Mouse (Mus musculus): ENCODE data around the gene Scn4a. TPM values are rescaled to one million over a fixed set of nuclear protein-coding genes. Genes with fewer than 3 reads are reported as not detected.
A peak's percentile ranks its signal among the peaks of the same experiment; 100 is the strongest.
"Not testable (repeated sequence)": the region's sequence is repeated elsewhere in the genome, so short reads cannot be mapped to it uniquely, and the experiment has no call there.

Scn4a gene
- 0.06 and 0.16 TPM in 2 replicates for polyA plus RNA-seq (2015; fragmentation: Nextera tagmentation; extraction: Ambion mirVana)

GRCm38 (mm10) chr11:106353188-106353587 is at the start of gene Scn4a:
Scn4a (minus strand) TSS chr11:106353288.
- WGBS = 75% methylated on average over 12 of the region's 12 CpGs
- no peak within 1 kb of the TSS for H3K27ac ChIP-seq
- H3K4me2 ChIP-seq = no peak within 1 kb of the TSS
- 0 out of 2 replicates have a peak, but pooled peaks cover 6% of the 10 kb centered on the region for H3K4me1 ChIP-seq
- no peak within 1 kb of the TSS for H3K9ac ChIP-seq
- H3K9me3 ChIP-seq = no peaks in the 10 kb centered on the region
- ATAC-seq (ENCODE audit: borderline replicate concordance, extremely low read depth, low FRiP score, low TSS enrichment) = no peak
- H3K36me3 ChIP-seq = no peaks in the 10 kb centered on the region
- H3K4me3 ChIP-seq = no peak within 1 kb of the TSS
- no peaks in the 10 kb centered on the region for H3K27me3 ChIP-seq

GRCm38 (mm10) chr11:106398481-106398880 is 45.4 kb upstream of the Scn4a start:
- Histone ChIP-seq H3K4me3 (no peak overlapping the region), H3K36me3 (peaks cover 20% of the 10 kb centered on the region; the same call in 1 of the 2 replicates), H3K9ac (no peak overlapping the region), H3K4me1 (no peaks in the 10 kb centered on the region), H3K27ac (no peak overlapping the region), H3K4me2 (no peak overlapping the region), H3K27me3 (no peaks in the 10 kb centered on the region), H3K9me3 (no peaks in the 10 kb centered on the region)
- ATAC-seq (ENCODE audit: borderline replicate concordance, extremely low read depth, low FRiP score, low TSS enrichment) = no peak
- WGBS = 95% methylated on average over 8 of the region's 8 CpGs

- H3K9ac ChIP-seq = no peak overlapping the region
- H3K4me2 ChIP-seq = no peak overlapping the region
- WGBS = 83% methylated on average over 3 of the region's 3 CpGs
- no peak overlapping the region for H3K4me3 ChIP-seq
- no peaks in the 10 kb centered on the region for H3K4me1 ChIP-seq
- H3K36me3 ChIP-seq = peaks cover 12% of the 10 kb centered on the region; the same call in 1 of the 2 replicates
- H3K9me3 ChIP-seq = no peaks in the 10 kb centered on the region
- H3K27me3 ChIP-seq = no peaks in the 10 kb centered on the region
- no peak for ATAC-seq (ENCODE audit: borderline replicate concordance, extremely low read depth, low FRiP score, low TSS enrichment)
- H3K27ac ChIP-seq = no peak overlapping the region
These were observed 44.6 kb upstream of the Scn4a start for GRCm38 (mm10) chr11:106397656-106398055.

GRCm38 (mm10) chr11:106394055-106394454 is 41.0 kb upstream of the Scn4a start:
- not testable (repeated sequence) for H3K27me3 ChIP-seq; H3K4me3 ChIP-seq; H3K27ac ChIP-seq; H3K4me2 ChIP-seq; ATAC-seq (ENCODE audit: borderline replicate concordance, extremely low read depth, low FRiP score, low TSS enrichment); H3K9me3 ChIP-seq; H3K9ac ChIP-seq; H3K36me3 ChIP-seq
- 48% methylated on average over 2 of the region's 2 CpGs for WGBS
- peaks cover 18% of the 10 kb centered on the region; the same call in 1 of the 2 replicates for H3K4me1 ChIP-seq

- Histone ChIP-seq H3K9me3 (no peaks in the 10 kb centered on the region), H3K36me3 (peaks cover 5% of the 10 kb centered on the region; the same call in 1 of the 2 replicates), H3K9ac (no peak overlapping the region), H3K4me3 (no peak overlapping the region), H3K4me2 (no peak overlapping the region), H3K27me3 (no peaks in the 10 kb centered on the region), H3K27ac (no peak overlapping the region), H3K4me1 (peaks cover 19% of the 10 kb centered on the region; the same call in 1 of the 2 replicates)
- ATAC-seq (ENCODE audit: borderline replicate concordance, extremely low read depth, low FRiP score, low TSS enrichment) = no peak
- WGBS = 55% methylated on average over 4 of the region's 4 CpGs
These were observed 40.2 kb upstream of the Scn4a start for GRCm38 (mm10) chr11:106393331-106393616.

GRCm38 (mm10) chr11:106392597-106393330 is 39.7 kb upstream of the Scn4a start:
- Histone ChIP-seq H3K4me2 (no peak overlapping the region), H3K36me3 (0 out of 2 replicates have a peak, but pooled peaks cover under 1% of the 10 kb centered on the region), H3K9ac (no peak overlapping the region), H3K4me1 (peaks cover 19% of the 10 kb centered on the region; the same call in 1 of the 2 replicates), H3K4me3 (no peak overlapping the region), H3K9me3 (no peaks in the 10 kb centered on the region), H3K27me3 (no peaks in the 10 kb centered on the region), H3K27ac (no peak overlapping the region)
- no peak for ATAC-seq (ENCODE audit: borderline replicate concordance, extremely low read depth, low FRiP score, low TSS enrichment)
- WGBS = 64% methylated on average over 7 of the region's 7 CpGs

- Histone ChIP-seq H3K9ac (no peak overlapping the region), H3K4me2 (no peak overlapping the region), H3K9me3 (no peaks in the 10 kb centered on the region), H3K4me3 (no peak overlapping the region), H3K27ac (no peak overlapping the region), H3K36me3 (no peaks in the 10 kb centered on the region), H3K4me1 (peaks cover 22% of the 10 kb centered on the region; the same call in 1 of the 2 replicates), H3K27me3 (no peaks in the 10 kb centered on the region)
- no peak; the same call in 1 of the 2 replicates for ATAC-seq (ENCODE audit: borderline replicate concordance, extremely low read depth, low FRiP score, low TSS enrichment)
- WGBS = 28% methylated on average over 6 of the region's 6 CpGs
These were observed 38.6 kb upstream of the Scn4a start for GRCm38 (mm10) chr11:106391546-106392188.

- Histone ChIP-seq H3K27me3 (no peaks in the 10 kb centered on the region), H3K9me3 (no peaks in the 10 kb centered on the region), H3K4me3 (no peak overlapping the region), H3K27ac (no peak overlapping the region), H3K36me3 (no peaks in the 10 kb centered on the region), H3K4me2 (no peak overlapping the region), H3K4me1 (peaks cover 22% of the 10 kb centered on the region; the same call in 1 of the 2 replicates), H3K9ac (no peak overlapping the region)
- WGBS = 20% methylated on average over 3 of the region's 3 CpGs
- ATAC-seq (ENCODE audit: borderline replicate concordance, extremely low read depth, low FRiP score, low TSS enrichment) = no peak
These were observed 37.7 kb upstream of the Scn4a start for GRCm38 (mm10) chr11:106390757-106391156.

- no peak for ATAC-seq (ENCODE audit: borderline replicate concordance, extremely low read depth, low FRiP score, low TSS enrichment)
- Histone ChIP-seq H3K27ac (peak overlapping the region; percentile 45), H3K36me3 (no peaks in the 10 kb centered on the region), H3K4me3 (no peak overlapping the region), H3K27me3 (no peaks in the 10 kb centered on the region), H3K9ac (no peak overlapping the region), H3K9me3 (no peaks in the 10 kb centered on the region), H3K4me2 (no peak overlapping the region), H3K4me1 (peaks cover 22% of the 10 kb centered on the region; the same call in 1 of the 2 replicates)
- 9% methylated on average over 3 of the region's 3 CpGs for WGBS
These were observed 36.5 kb upstream of the Scn4a start for GRCm38 (mm10) chr11:106389611-106390010.

GRCm38 (mm10) chr11:106387791-106388216 is 34.7 kb upstream of the Scn4a start, which contains the start of gene Icam2:
Icam2 (minus strand) TSS chr11:106388075.
- Histone ChIP-seq H3K27me3 (no peaks in the 10 kb centered on the region), H3K4me3 (no peak within 1 kb of the TSS), H3K4me2 (no peak within 1 kb of the TSS), H3K9me3 (no peaks in the 10 kb centered on the region), H3K36me3 (no peaks in the 10 kb centered on the region), H3K27ac (no peak within 1 kb of the TSS), H3K4me1 (peaks cover 22% of the 10 kb centered on the region; the same call in 1 of the 2 replicates), H3K9ac (no peak within 1 kb of the TSS)
- whole genome bisulfite sequencing = 69% methylated on average over 6 of the region's 6 CpGs
- ATAC-seq (ENCODE audit: borderline replicate concordance, extremely low read depth, low FRiP score, low TSS enrichment) = no peak

GRCm38 (mm10) chr11:106387020-106387419 is 33.9 kb upstream of the Scn4a start:
- no peak for ATAC-seq (ENCODE audit: borderline replicate concordance, extremely low read depth, low FRiP score, low TSS enrichment)
- no peak overlapping the region for H3K4me3 ChIP-seq
- no peak overlapping the region for H3K9ac ChIP-seq
- no peak overlapping the region for H3K4me2 ChIP-seq
- H3K36me3 ChIP-seq = no peaks in the 10 kb centered on the region
- H3K9me3 ChIP-seq = no peaks in the 10 kb centered on the region
- H3K27me3 ChIP-seq = no peaks in the 10 kb centered on the region
- WGBS = 62% methylated on average over 6 of the region's 6 CpGs
- peaks cover 22% of the 10 kb centered on the region; the same call in 1 of the 2 replicates for H3K4me1 ChIP-seq
- no peak overlapping the region for H3K27ac ChIP-seq

- H3K36me3 ChIP-seq = no peaks in the 10 kb centered on the region
- no peaks in the 10 kb centered on the region for H3K27me3 ChIP-seq
- 86% methylated on average over 3 of the region's 3 CpGs for WGBS
- ATAC-seq (ENCODE audit: borderline replicate concordance, extremely low read depth, low FRiP score, low TSS enrichment) = no peak
- H3K9ac ChIP-seq = no peak overlapping the region
- peaks cover 22% of the 10 kb centered on the region; the same call in 1 of the 2 replicates for H3K4me1 ChIP-seq
- H3K27ac ChIP-seq = no peak overlapping the region
- H3K4me3 ChIP-seq = no peak overlapping the region
- H3K4me2 ChIP-seq = no peak overlapping the region
- no peaks in the 10 kb centered on the region for H3K9me3 ChIP-seq
These were observed 33.3 kb upstream of the Scn4a start for GRCm38 (mm10) chr11:106386409-106386808.

All from lung, embryonic 15.5 days (tissue).